In the genomic region with DNA sequence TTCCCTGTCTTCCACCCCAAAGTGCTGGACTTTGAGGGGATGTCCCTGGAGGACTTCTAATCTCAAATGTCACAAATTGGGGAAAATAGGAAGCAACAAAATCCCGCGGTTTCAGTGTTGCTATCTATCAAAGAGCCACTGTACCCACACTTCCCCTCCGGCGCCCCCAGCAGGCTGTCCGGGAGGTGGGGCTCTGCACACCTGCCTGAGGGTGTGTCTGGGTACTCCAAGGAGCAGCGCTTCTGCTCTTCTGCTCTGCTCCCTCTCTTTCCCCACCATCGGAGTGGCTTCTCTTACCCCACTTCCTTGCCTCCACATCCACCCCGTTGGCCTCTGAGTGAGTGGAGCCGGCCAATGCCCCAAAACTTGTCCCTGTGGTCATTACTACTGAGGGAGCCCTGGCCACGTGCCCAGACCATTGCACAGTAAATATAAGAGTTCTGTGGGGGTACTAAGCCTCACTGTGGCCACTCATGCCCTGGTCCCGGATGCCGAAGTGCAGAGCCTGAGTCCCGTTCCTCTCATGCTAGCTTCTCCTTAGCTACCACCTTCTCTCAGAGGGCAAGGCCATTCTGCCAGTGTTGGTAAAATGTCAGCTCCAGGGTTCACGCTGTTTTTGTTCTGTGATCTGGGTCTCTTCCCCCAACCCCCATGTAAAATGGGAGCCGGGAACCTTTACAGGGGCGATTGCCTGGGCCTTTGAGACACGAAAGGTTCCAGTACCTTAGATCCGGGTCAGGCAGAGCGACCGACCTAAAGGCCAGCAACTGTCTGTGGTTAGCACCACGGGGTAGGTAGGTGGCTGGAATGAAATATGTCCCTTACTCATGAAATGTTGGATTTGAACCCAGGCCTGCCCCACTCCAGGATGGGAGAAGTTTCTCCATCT, we compare ENCODE assay signal across 7 mouse cellular contexts. TPM values are rescaled to one million over a fixed set of nuclear protein-coding genes. Genes with fewer than 3 reads are reported as not detected.
DNase-seq lines count a peak whose midpoint lies in the region; ATAC-seq lines count a peak whose summit lies in the region.

No protein-coding gene starts in this region.

- peaks cover 19% of the 10 kb centered on the region; the same call in 1 of the 2 replicates for H3K27me3 ChIP-seq in limb, embryonic 15.5 days

- H3K4me1 ChIP-seq in brown adipose tissue, adult 24 weeks (ENCODE audit: control insufficient read depth, insufficient read depth, insufficient read length, low read length) = peaks cover 23% of the 10 kb centered on the region
- peaks cover 70% of the 10 kb centered on the region for H3K4me1 ChIP-seq in limb, embryonic 15.5 days

- H3K27ac ChIP-seq in brown adipose tissue, adult 24 weeks (replicated peaks; ENCODE audit: low read depth, low read length) = peak overlapping the region; percentile 100
- peak overlapping the region; percentile 87 for H3K27ac ChIP-seq in limb, embryonic 15.5 days

- DNase-seq in Muller cell, postnatal 12 days (ENCODE audit: inconsistent ontology term) = peak; percentile 49
- peak; percentile 50 for DNase-seq in heart, postnatal 4 days
- DNase-seq in naive thymus-derived CD4-positive, alpha-beta T cell, adult 2 months (ENCODE audit: low read depth) = peak; percentile 45
- DNase-seq in frontal cortex, adult 2 months (ENCODE audit: extremely low spot score in 1 of 2, low spot score in 1 of 2) = no peak
- no peak for DNase-seq in urinary bladder, postnatal 14 days (ENCODE audit: low spot score)

- no peaks in the 10 kb centered on the region for H3K36me3 ChIP-seq in limb, embryonic 15.5 days

- H3K4me3 ChIP-seq in brown adipose tissue, adult 24 weeks (ENCODE audit: insufficient read depth, low read depth, low read length) = peak overlapping the region; percentile 95
- peak overlapping the region; percentile 59 for H3K4me3 ChIP-seq in limb, embryonic 15.5 days

- H3K4me2 ChIP-seq in limb, embryonic 15.5 days = peak overlapping the region; percentile 86

- WGBS in limb, embryonic 15.5 days = 40% methylated on average over 21 of the region's 21 CpGs

- no peak overlapping the region for H3K9ac ChIP-seq in limb, embryonic 15.5 days

- no peaks in the 10 kb centered on the region for H3K9me3 ChIP-seq in limb, embryonic 15.5 days

- ATAC-seq in limb, embryonic 15.5 days (ENCODE audit: insufficient number of reproducible peaks, low FRiP score, low TSS enrichment, low read depth) = no peak

RNA-seq across cellular contexts. Expression of gene Cdc42ep1, which starts 1.4 kb away (rescaled TPM):
- polyA plus RNA-seq in brown adipose tissue, adult 24 weeks (2012; ENCODE audit: insufficient read depth, insufficient read length, missing spikeins) = 18.4 and 21.7 TPM in 2 replicates
- 10 to 100 TPM; 55.3 to 59.9 TPM for total RNA-seq in heart, postnatal 4 days (2021)
- polyA plus RNA-seq in limb, embryonic 15.5 days (2015; fragmentation: Nextera tagmentation; extraction: Ambion mirVana) = 26.5 and 30.0 TPM in 2 replicates
- 18.5 and 20.1 TPM in 2 replicates for polyA plus RNA-seq in frontal cortex, adult 2 months (2012; rRNA removed)

RNA-seq across cellular contexts. Expression of gene Lgals2, which starts 11.5 kb away (rescaled TPM):
- not detected in 2 replicates for polyA plus RNA-seq in brown adipose tissue, adult 24 weeks (2012; ENCODE audit: insufficient read depth, insufficient read length, missing spikeins)
- not detected for total RNA-seq in heart, postnatal 4 days (2021)
- polyA plus RNA-seq in limb, embryonic 15.5 days (2015; fragmentation: Nextera tagmentation; extraction: Ambion mirVana) = 0.65 and 0.73 TPM in 2 replicates
- 0.74 and 2.0 TPM in 2 replicates for polyA plus RNA-seq in frontal cortex, adult 2 months (2012; rRNA removed)

RNA-seq across cellular contexts. Expression of gene Gga1, which starts 33.2 kb away (rescaled TPM):
- polyA plus RNA-seq in brown adipose tissue, adult 24 weeks (2012; ENCODE audit: insufficient read depth, insufficient read length, missing spikeins) = 23.7 and 29.1 TPM in 2 replicates
- total RNA-seq in heart, postnatal 4 days (2021) = 10 to 100 TPM; 47.1 to 47.6 TPM
- polyA plus RNA-seq in limb, embryonic 15.5 days (2015; fragmentation: Nextera tagmentation; extraction: Ambion mirVana) = 53.2 and 54.4 TPM in 2 replicates
- 69.5 and 70.8 TPM in 2 replicates for polyA plus RNA-seq in frontal cortex, adult 2 months (2012; rRNA removed)

RNA-seq across cellular contexts. Expression of gene Card10, which starts 41.0 kb away (rescaled TPM):
- polyA plus RNA-seq in brown adipose tissue, adult 24 weeks (2012; ENCODE audit: insufficient read depth, insufficient read length, missing spikeins) = 3.9 and 4.8 TPM in 2 replicates
- 10 to 100 TPM; 15.9 to 18.8 TPM for total RNA-seq in heart, postnatal 4 days (2021)
- polyA plus RNA-seq in limb, embryonic 15.5 days (2015; fragmentation: Nextera tagmentation; extraction: Ambion mirVana) = 3.4 and 3.8 TPM in 2 replicates
- polyA plus RNA-seq in frontal cortex, adult 2 months (2012; rRNA removed) = 11.2 and 12.0 TPM in 2 replicates

RNA-seq across cellular contexts. Expression of gene Gm49510, which starts 55.6 kb away (rescaled TPM):
- polyA plus RNA-seq in brown adipose tissue, adult 24 weeks (2012; ENCODE audit: insufficient read depth, insufficient read length, missing spikeins) = not detected in 2 replicates
- total RNA-seq in heart, postnatal 4 days (2021) = under 1 TPM in 1 of 2 experiments, not detected in 1; 0.29 TPM
- polyA plus RNA-seq in limb, embryonic 15.5 days (2015; fragmentation: Nextera tagmentation; extraction: Ambion mirVana) = 0.50 and 0.65 TPM in 2 replicates
- 0.24 TPM in 1 of 2 replicates, not detected in the other for polyA plus RNA-seq in frontal cortex, adult 2 months (2012; rRNA removed)

Comparison
In these comparisons a context has a peak if more than half of its experiments do, and no peak if none do; other contexts are left out.
1. DNase-seq: peak in Muller cell, postnatal 12 days (single experiment), heart, postnatal 4 days (single experiment) and naive thymus-derived CD4-positive, alpha-beta T cell, adult 2 months (single experiment); none in frontal cortex, adult 2 months (0 of 2) and urinary bladder, postnatal 14 days (single experiment).